Mouse (Mus musculus): Measurements from ENCODE around the gene Rps6ka5.

The Rps6ka5 gene

GRCm38 (mm10) chr12:100579221-100579620 lies 147.6 kb downstream of the Rps6ka5 start:
- DNase-seq, result no peak

GRCm38 (mm10) chr12:100578291-100578690 lies 148.5 kb downstream of the Rps6ka5 start:
- DNase-seq, result peak; percentile 45 to 62

GRCm38 (mm10) chr12:100575739-100576138 lies 151.0 kb downstream of the Rps6ka5 start:
- no peak for DNase-seq

GRCm38 (mm10) chr12:100570522-100571072 lies 156.2 kb downstream of the Rps6ka5 start:
- no peak for DNase-seq

- no peak for DNase-seq
Measured at GRCm38 (mm10) chr12:100568831-100569230, 158.0 kb downstream of the Rps6ka5 start.

- DNase-seq, result no peak
Measured at GRCm38 (mm10) chr12:100568105-100568504, 158.7 kb downstream of the Rps6ka5 start.

GRCm38 (mm10) chr12:100567627-100568026 lies 159.2 kb downstream of the Rps6ka5 start:
- DNase-seq, result no peak

- no peak for DNase-seq
Measured at GRCm38 (mm10) chr12:100553675-100554074, 173.1 kb downstream of the Rps6ka5 start.

GRCm38 (mm10) chr12:100551972-100552371 lies 174.8 kb downstream of the Rps6ka5 start:
- no peak for DNase-seq

GRCm38 (mm10) chr12:100544194-100544567 lies 182.6 kb downstream of the Rps6ka5 start:
- DNase-seq, result no peak

GRCm38 (mm10) chr12:100543437-100544193 lies 183.2 kb downstream of the Rps6ka5 start:
- no peak for DNase-seq

DNA sequence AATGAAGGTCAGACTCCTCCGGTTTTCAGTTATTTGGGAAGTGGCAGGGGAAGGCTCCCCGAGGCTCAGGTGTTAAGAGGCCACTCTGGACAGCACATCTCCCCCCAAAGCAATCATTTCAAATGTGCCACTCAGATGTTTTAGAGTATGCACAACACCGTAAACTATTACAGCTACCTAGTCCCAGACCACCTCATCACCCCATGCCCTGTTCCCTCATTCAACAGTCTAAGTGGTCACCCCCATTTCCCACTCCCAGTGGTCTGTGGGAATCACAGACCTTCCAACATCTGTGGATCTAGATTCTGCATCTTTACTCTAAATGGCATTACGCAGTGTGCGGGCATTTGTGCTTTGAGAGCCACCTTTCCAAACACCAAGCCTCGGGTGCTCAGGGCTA lies 184.3 kb downstream of the Rps6ka5 start:
- no peak for DNase-seq

- no peak for DNase-seq
Measured at GRCm38 (mm10) chr12:100542076-100542475, 184.7 kb downstream of the Rps6ka5 start.

DNA sequence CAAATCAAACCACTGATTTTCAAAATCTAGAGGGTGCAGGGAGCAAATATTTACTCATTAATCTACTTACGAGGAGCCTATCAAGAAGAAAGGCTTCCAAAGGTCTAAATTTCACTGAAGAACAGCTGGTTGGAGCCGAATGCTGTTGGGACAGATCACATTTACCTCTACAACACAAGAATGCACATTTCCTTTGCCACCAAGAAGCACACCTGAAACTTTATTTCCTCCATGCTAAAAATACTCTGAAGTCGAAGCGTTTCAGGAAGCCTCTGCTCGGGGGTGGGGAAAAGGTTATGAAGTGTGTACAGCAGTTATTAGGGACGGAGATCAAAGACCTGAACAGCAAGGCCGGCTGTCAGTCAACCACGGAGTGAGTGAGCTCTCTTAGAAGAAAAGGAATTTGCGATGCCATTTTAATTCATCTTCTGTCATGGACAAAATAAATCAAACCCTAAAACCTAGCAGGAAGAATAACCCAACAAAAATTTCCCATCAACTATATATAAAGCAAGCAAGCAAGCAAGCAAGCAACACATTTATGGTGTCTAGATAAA lies 187.5 kb downstream of the Rps6ka5 start:
- DNase-seq, result no peak

DNA sequence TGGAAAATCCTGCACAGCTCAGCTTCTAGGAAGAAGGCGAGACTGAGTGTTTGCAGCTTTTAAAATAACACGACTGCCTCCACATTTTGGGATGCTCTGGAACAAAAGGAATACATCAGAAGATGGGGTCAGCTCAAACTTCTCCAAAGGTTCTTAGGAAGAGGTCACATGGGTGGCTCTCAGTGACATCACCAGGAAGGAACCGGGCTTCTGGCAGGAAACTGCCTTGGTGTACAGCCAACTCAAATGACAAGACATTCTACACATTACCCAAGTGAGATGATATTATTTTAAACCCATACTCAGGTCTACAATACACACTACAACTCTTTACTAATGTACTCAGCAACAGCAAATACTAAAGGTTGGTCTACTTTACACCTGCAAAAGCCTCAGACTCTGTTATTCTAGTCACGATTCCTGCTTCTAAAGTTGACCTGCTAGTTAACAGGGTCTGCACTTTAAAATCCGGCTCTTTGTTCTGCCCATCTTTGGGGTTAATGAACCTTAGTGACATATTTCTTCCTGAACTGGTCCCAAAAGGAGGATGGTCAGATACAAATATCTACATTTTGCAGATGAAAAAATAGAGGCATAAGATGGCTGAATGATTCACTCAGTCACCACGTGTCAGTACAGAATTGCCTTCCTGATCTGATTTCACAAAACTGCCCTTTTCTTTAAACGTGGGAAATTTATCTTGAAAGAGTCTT lies 188.2 kb downstream of the Rps6ka5 start:
- peak; percentile 61 to 75 for DNase-seq

- no peak for DNase-seq
Measured at GRCm38 (mm10) chr12:100537091-100537490, 189.7 kb downstream of the Rps6ka5 start.

GRCm38 (mm10) chr12:100535028-100535427 lies 191.8 kb downstream of the Rps6ka5 start:
- DNase-seq, result no peak

DNA sequence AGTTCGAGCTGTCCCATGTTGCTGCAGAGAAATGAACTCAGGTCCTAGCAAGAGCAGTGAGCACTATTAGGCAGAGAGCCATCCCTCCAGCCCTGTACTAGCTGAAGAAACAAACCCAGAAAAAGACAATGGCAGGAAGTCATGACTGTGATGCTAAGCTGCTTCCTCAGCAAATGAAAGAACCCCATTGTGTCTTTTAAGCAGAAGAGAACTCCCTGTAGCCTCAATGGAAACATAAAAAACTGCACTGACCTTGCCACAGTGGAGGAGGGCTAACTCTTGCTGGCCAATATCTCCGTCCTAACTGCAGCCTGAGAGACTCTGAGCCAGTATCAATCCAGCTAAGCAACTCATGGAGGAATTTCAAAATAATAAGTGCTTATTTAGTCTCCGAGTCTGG lies 192.8 kb downstream of the Rps6ka5 start:
- DNase-seq, result peak in 1 of 2 experiments; percentile 70

GRCm38 (mm10) chr12:100533209-100533608 lies 193.6 kb downstream of the Rps6ka5 start:
- DNase-seq, result no peak

- no peak for DNase-seq
Measured at GRCm38 (mm10) chr12:100531740-100532139, 195.0 kb downstream of the Rps6ka5 start.

DNA sequence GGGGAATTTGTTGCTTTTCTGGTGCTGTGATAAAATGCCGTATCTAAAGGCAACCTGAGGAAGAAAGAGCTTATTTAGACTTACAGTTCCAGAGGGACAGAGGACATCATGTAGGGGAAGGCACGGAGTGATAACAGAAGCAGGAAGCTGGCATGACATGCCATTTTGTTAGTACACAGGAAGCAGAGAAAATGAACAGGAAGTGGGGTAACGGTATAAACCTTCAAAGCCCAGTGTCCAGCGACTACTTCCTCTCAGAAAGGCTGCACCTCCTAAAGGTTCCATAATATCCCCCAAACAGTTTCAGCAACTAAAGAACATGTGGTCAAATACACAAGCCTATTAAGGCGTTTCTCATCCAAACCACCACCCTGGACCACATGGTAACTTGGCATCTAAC lies 195.9 kb downstream of the Rps6ka5 start:
- DNase-seq, result no peak

- no peak for DNase-seq
Measured at GRCm38 (mm10) chr12:100529651-100530050, 197.1 kb downstream of the Rps6ka5 start.

GRCm38 (mm10) chr12:100529172-100529571 lies 197.6 kb downstream of the Rps6ka5 start:
- DNase-seq, result peak; percentile 68 to 72

- DNase-seq, result peak; percentile 47 to 53
Measured at GRCm38 (mm10) chr12:100528246-100528645, 198.5 kb downstream of the Rps6ka5 start.
